In the genomic region with DNA sequence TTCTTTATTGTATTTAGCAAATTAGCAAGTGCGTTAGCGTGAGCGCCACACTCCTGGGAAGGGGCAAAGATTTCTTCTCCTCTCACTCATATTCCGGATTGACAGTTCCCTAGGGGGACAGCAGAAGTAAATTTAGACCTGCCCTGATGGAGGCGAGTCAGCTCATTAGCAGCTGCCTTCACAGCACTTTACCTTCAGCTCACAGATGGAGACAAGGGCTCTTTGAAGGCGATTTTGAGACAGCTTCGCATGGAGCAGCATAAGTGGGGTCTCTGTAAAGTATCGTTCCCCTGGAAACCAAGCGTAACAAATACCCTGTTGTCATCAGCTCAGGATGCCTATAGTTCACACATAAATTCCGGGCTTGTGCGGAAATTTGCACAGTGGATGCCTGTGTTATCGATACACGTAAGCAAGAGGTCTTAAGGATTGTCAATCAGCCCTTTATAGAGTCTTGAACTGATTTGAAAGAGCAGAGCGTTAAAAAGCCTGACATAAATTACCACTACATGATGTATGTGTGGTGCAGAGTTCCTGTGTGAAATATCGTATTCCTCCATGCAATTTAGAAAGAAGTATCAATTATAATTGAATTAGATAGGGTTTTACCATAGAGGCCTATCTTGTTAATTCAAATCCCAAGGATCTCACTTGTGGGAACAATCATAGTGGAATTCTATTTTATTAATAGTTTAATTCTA, we compare ENCODE assay signal across 11 mouse cellular contexts.
A peak's percentile ranks its signal among the peaks of the same experiment; 100 is the strongest.
DNase-seq lines count a peak whose midpoint lies in the region.
"Had no signal": no experiment of that assay in that cellular context is flagged by ENCODE, and none has a peak within 500 bp of the region (broad histone marks: within the 10 kb centered on the region; RNA-seq: fewer than 3 reads in every experiment).

No protein-coding gene starts in this region.

- peak overlapping the region; percentile 24; the same call in 1 of the 2 replicates for H3K27ac ChIP-seq in hindbrain, embryonic 10.5 days
- 0 out of 2 replicates have a peak overlapping the region, but pooled peaks have one; percentile 2 for H3K27ac ChIP-seq in midbrain, embryonic 10.5 days (replicated peaks)
- no peak overlapping the region for H3K27ac ChIP-seq in heart, embryonic 10.5 days
- H3K27ac ChIP-seq: lung, embryonic 15.5 days; stomach, postnatal 0 days had no signal

- no peaks in the 10 kb centered on the region for H3K27me3 ChIP-seq in hindbrain, embryonic 10.5 days (ENCODE audit: insufficient read depth, poor library complexity, severe bottlenecking)
- H3K27me3 ChIP-seq in midbrain, embryonic 10.5 days (ENCODE audit: low read depth, poor library complexity, severe bottlenecking) = no peaks in the 10 kb centered on the region
- no peaks in the 10 kb centered on the region for H3K27me3 ChIP-seq in heart, embryonic 10.5 days (ENCODE audit: insufficient read depth, poor library complexity, severe bottlenecking)
- H3K27me3 ChIP-seq: lung, embryonic 15.5 days had no signal

- WGBS in hindbrain, embryonic 10.5 days = 45% methylated on average over 15 of the region's 15 CpGs
- WGBS in midbrain, embryonic 10.5 days = 78% methylated on average over 15 of the region's 15 CpGs
- 67% methylated on average over 15 of the region's 15 CpGs for WGBS in heart, embryonic 10.5 days

- no peaks in the 10 kb centered on the region for H3K36me3 ChIP-seq in hindbrain, embryonic 10.5 days
- no peaks in the 10 kb centered on the region for H3K36me3 ChIP-seq in midbrain, embryonic 10.5 days
- no peaks in the 10 kb centered on the region for H3K36me3 ChIP-seq in heart, embryonic 10.5 days
- H3K36me3 ChIP-seq: lung, embryonic 15.5 days had no signal

- peak overlapping the region; percentile 11 for H3K4me3 ChIP-seq in hindbrain, embryonic 10.5 days
- no peak overlapping the region for H3K4me3 ChIP-seq in midbrain, embryonic 10.5 days
- no peak overlapping the region for H3K4me3 ChIP-seq in heart, embryonic 10.5 days
- H3K4me3 ChIP-seq: lung, embryonic 15.5 days had no signal

- peak; percentile 33 to 43 for DNase-seq in right cerebral cortex, postnatal 10 days (ENCODE audit: low spot score in 2 of 2)
- DNase-seq in right cerebral cortex, postnatal 14 days = no peak
- peak; percentile 39 for DNase-seq in hindbrain, embryonic 10.5 days (ENCODE audit: low spot score)
- DNase-seq in midbrain, embryonic 10.5 days (ENCODE audit: low spot score) = no peak
- DNase-seq in heart, adult 11 months = no peak
- DNase-seq in yolk sac, embryonic 10.5 days (ENCODE audit: low spot score) = no peak
- no peak for DNase-seq in heart, embryonic 10.5 days (ENCODE audit: low spot score)
- DNase-seq in spleen, adult 18-20 months = no peak
- DNase-seq: gastrocnemius, postnatal 14 days had no signal

- no peaks in the 10 kb centered on the region for H3K9me3 ChIP-seq in hindbrain, embryonic 10.5 days
- no peaks in the 10 kb centered on the region for H3K9me3 ChIP-seq in midbrain, embryonic 10.5 days (replicated peaks)
- no peaks in the 10 kb centered on the region for H3K9me3 ChIP-seq in heart, embryonic 10.5 days
- H3K9me3 ChIP-seq: lung, embryonic 15.5 days had no signal

- H3K4me1 ChIP-seq in hindbrain, embryonic 10.5 days (replicated peaks) = peaks cover 11% of the 10 kb centered on the region
- peaks cover 11% of the 10 kb centered on the region for H3K4me1 ChIP-seq in midbrain, embryonic 10.5 days
- H3K4me1 ChIP-seq in heart, embryonic 10.5 days = no peaks in the 10 kb centered on the region
- H3K4me1 ChIP-seq: lung, embryonic 15.5 days had no signal

Comparison
In these comparisons a context has a peak if more than half of its experiments do, and no peak if none do; other contexts are left out.
1. DNase-seq: peak in right cerebral cortex, postnatal 10 days (2 of 2) and hindbrain, embryonic 10.5 days (single experiment); none in right cerebral cortex, postnatal 14 days (single experiment), midbrain, embryonic 10.5 days (single experiment), heart, adult 11 months (single experiment), yolk sac, embryonic 10.5 days (single experiment), heart, embryonic 10.5 days (single experiment) and spleen, adult 18-20 months (0 of 2).